Mouse (Mus musculus) cerebral cortex, adult 2 months (tissue): ENCODE measurements around the gene Cep128.

Experiments used
- WGBS: fragments of 180-500 bp; shearing (Covaris S2); methylation state at CpG from one replicate; pipeline ENCODE4 v1.1.7; 2018; 5-methylcytosine and 5-hydroxymethylcytosine counted together

The Cep128 gene

DNA sequence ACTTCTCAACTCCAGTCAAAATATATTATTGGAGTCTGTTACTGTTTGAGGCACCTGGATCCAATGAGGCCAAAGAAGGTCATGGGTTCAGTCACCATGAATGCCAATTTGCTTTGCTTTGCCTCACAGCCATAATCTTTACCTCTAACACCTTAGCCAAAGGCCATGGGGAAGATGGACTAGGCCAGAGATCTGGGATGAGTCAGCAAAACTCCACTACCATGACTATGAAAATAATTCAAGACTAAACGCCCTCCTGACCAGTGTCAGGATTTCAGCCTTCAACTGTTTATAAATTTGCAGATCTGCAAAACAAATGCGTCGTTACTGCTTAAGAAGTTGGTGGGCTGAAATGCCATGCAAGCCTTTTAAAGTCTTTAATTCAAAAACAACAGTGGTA is 76.5 kb downstream of the Cep128 start:
- whole genome bisulfite sequencing: 83% methylated on average over 3 of the region's 3 CpGs

DNA sequence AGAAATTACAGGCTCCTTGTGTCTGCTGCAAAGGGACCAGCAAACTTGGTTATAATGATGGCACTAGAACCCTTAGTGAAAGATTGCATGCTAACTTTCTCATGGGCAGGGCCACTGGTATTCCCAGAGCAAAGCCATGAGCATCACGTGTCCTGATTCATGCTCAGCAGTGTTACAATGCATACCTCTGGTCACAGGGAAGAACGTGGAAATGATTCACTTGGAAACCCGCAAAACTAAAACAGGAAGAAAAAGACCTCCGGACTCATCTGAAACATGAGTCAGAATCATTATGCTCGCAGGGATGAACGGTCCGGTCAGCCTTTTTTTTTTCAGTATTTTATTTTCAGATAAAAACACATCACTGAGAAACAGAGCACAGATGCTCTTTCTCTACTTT is 78.4 kb downstream of the Cep128 start:
- WGBS: 60% methylated on average over 7 of the region's 7 CpGs

DNA sequence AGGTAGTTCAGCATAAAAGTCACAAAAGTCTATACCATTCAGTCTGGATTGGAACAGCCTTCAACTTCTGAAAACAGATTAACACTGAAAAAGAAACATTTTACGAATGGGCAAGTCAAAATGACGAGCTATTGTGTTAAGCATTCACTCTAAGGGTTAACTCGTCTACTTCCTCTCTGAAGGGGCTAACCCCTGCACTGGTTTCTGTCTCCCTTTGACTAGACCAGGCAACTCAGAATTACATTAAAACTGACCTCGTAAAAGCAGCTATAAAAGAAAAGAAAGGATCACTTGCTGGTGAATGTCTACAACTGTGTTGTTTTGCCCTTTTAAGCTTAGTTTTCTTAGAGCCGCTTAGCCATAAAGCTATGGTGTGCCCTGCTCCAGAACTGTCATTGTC is 79.2 kb downstream of the Cep128 start:
- WGBS: 79% methylated on average over 5 of the region's 5 CpGs

DNA sequence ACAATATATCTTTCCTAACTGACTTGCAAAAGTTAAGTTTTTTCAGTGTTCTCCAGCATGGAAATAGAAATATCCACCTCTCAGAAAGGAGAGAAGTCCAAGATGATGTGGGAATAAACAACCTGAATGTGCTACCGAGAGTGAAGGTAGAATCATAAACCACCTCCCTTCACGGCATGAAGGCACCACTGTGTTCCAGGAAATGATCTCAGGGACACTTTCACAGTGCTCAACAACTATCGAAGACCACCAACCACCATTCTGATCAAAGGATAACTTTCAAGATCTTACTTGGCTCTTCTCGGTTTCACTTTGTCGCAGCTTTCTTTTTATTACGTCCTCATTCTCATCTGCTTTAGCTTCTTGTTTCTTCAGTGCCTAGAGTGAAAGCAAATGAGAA is 85.5 kb downstream of the Cep128 start:
- 98% methylated on average over 6 of the region's 6 CpGs for WGBS

DNA sequence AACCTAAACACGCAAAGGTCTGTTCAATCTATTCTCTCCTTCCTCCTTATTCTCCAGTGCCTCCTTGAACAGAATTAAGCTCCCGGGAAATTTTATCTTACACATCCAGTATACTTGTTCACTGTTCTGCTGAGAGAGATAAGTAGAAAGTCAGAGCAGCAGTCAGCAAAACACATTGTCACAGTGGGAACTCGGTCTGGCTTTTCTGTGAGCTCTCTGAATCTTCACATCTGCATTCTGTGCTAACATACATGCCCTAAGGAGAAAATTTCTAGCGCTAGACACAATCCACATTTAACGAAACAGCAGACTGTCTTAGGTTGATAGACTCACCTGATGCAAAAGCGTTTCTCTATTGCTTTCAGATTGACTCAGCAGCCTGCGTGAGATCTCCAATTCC is 88.3 kb downstream of the Cep128 start:
- WGBS: 87% methylated on average over 7 of the region's 7 CpGs

DNA sequence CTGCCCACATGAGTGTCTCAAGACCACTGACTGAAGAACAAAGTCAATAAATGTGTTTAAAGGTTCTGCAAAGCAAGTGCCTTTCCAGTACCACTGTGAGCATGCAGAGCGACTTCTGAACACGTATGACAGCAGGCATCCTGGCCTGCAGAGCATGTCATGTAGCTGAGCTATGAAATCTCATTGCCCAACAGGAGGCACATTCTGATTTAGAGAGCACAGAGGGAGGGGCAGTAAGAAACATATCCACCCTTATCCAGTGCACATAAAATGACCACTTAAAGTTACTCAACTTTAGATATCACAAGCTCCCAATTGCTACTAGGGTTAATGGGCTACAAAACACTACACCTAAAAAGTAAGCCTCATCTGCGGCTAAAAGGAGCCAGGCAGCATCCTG is 88.8 kb downstream of the Cep128 start:
- WGBS: 96% methylated on average over 3 of the region's 3 CpGs

DNA sequence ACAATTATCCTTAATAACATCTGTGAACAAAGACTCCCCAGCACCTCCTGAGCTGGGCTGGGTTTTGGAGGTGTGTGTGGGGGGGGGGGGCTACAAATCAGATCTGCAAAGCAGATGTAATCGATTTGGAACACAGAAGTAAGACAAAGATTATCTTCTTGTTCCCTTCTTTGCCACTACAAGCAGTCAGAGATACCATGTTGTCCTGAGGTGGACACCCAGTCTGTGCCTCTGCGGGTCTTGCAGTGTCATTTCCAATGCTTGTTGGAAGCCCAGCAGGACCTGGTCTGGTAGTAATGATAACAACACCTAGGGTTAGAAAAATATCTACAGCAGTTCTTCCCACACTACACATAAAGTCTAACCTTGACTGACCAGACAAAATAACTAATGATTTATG is 110.3 kb downstream of the Cep128 start:
- 91% methylated on average over 2 of the region's 2 CpGs for WGBS

DNA sequence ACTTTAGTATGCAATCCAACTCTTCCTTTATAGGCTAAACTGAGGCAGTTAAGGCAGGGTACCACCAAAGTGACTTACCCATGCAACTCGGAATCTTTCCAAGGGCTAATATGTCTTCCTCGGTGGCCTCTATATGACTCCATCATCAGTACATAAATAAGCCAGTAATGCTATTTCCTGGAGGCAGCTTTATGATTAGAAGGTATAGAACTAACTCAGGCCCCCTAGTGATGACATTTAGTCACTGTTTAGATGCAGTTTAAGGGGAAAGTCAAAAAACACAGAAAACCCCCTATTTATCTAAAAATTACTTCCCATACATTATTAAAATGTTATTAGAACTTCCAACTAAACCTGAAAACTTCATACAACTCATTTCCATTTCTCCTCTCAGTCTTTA is 114.6 kb downstream of the Cep128 start:
- 95% methylated on average over 2 of the region's 2 CpGs for WGBS

DNA sequence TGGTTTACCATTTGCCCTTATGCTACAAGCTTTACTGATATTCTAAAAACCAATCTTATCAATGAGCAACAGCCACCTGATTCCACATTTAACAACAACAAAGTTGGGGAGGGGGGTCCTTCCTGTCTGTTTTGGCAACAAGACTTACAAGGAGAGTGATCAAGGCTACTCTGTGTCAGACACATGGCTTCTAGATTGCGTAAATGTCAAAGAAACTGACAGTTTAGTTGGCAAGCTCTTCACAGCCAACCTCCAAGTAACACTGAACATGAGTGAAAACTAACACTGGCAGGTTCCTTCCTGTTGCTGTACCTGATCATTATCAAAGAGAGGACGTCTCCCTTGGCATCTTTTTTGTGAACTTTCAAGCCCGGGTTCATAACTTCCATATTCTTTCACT is 115.2 kb downstream of the Cep128 start:
- WGBS: 91% methylated on average over 3 of the region's 3 CpGs

DNA sequence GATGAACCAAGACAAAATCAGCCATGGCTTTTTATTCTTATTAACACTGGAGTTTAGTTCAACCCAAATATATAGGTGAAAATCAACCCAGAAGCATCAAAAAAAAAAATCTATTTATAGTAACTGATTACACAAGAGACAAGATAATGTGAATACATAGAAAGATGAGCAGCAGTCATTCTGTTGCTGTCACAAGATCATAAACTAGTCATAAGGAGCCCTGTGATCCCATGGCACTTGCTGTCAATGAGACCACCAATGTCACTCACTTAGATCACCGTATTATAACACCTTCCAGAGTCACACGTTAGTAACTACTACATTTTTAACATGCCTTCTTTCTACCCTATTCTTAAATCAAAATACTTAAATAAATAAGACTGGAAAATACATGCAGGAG is 118.2 kb downstream of the Cep128 start:
- 96% methylated on average over 2 of the region's 2 CpGs for WGBS

DNA sequence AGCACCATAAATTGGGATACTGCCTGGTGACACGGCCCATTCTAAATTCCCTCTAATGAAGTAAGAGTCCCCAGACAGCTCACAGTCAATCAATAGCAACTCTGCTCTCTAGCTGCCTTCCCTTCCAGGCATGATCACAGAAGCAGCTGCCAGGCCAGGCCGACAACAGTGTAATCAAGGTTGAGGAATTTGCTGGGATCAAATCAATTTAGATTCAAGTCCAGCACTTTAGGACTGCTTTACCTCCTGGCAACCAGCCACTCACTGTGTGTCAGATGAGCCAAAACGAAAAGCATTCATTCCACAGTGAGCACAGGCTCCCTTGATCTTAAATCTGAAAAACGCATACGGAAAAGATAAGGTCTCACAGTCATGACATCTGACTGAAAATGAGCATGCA is 118.7 kb downstream of the Cep128 start:
- WGBS: 70% methylated on average over 5 of the region's 5 CpGs

DNA sequence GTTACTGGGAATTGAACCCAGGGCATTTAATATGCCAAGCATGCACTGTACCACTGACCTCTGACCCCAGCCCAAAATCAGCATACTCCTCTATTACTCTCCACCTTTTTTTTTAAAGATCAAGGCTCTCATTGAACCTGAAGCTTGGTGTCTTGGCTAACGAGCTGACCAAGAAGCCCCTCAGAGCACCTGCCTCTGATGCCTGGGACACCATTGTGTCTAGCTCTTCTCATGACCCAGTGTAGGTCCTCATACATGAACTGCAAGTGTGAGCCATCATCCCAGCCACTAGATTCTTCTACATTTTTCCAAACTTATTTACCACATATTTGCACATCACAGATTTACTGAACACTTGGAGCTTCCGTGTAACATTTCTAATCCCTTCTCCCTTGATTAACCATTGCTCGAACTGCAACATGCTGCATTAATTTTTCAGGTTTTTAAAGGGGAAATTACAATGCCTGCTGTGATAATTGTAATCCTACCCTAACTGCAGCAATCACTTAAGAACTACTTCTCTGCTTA is 119.3 kb downstream of the Cep128 start:
- 79% methylated on average over 3 of the region's 3 CpGs for WGBS

DNA sequence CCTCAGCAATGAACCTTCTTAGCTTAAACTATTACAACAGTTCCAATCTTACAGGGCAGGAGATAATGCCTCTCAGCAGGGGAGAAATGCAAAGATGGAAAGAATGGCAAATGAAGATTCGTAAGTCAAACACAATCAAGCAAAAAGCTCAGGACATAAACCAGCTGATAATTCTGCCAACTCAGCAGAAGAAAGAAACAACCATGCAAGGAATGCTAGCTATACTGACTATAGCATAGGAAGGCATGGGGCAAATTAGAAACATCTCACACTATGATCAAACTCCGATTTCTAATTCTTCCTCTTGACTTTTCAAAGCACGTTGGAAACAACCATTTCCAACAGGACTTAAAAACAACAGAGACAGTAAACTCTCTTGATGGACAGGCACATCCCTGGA is 120.5 kb downstream of the Cep128 start:
- WGBS: 92% methylated on average over 3 of the region's 3 CpGs

DNA sequence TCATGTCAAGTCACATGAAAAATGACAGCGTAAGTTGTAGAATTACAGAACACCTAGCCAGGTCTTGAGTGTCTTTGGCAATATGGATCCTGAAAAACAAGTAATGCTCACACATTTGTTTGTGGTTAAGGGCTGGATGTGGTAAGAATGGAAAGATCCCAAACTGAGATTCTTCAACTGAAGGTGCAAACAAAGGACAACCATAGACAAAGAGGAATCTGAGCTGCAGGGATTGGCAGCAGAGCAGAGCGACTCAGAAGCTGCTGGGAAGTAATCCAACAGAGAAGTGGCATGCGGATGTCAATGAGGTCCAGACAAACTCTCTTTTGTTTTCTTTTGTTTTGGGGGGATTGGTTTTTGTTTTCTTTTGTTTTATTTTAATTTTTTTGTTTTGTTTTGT is 121.4 kb downstream of the Cep128 start:
- WGBS: 77% methylated on average over 3 of the region's 3 CpGs

DNA sequence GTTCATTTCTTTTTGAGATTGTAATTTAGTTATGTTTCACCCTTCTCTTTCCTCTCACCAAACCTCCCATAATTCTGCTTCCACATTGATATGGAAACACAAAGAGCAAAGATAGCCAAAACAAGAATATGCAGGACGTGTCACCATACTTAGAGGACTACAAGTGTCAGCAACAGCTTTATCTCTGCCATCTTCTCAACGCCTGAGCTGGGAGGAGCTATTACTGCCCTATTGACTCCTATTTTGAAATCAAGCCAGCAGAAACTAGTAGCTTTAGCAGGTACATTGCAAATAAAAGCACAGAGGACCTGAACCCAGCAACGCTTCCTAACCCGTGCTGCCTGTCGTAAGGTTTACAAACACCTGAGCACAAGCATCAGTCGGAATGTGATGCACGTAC is 127.9 kb downstream of the Cep128 start:
- WGBS: 95% methylated on average over 7 of the region's 7 CpGs

DNA sequence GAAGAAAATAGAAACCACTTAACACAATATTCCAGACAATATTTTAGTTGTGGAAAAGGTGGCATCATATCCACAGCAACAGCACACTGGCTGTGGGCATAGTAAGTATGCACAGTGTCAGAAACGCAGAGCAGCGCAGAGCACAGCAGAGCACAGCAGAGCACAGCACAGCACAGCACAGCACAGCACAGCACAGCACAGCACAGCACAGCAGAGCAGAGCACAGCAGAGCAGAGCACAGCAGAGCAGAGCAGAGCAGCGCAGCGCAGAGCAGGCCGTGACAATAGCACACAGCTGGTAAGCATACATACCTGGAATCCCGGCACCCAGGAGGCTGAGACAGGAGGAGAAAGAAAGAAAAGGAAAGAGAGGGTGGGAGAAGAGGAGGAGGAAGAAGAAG is 129.4 kb downstream of the Cep128 start:
- WGBS: 97% methylated on average over 6 of the region's 6 CpGs

DNA sequence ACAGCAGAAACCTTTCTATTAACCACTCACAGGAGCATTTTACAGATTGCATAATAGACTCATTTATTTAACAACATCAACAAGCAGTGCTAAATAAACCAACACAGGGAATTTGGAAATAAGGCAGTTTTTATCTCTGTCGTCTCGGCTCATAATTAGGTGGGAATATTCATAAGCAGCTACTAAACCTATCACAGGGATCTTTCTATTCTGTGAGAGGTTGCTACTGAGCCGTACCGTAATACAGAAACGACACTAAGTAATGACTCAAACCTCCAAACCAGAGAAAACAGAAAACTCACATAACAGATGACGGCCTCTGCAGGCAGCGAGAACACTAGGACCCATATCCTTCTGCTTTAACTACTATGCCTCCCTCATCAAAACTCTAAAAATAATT is 163.6 kb downstream of the Cep128 start:
- WGBS: 45% methylated on average over 7 of the region's 7 CpGs

DNA sequence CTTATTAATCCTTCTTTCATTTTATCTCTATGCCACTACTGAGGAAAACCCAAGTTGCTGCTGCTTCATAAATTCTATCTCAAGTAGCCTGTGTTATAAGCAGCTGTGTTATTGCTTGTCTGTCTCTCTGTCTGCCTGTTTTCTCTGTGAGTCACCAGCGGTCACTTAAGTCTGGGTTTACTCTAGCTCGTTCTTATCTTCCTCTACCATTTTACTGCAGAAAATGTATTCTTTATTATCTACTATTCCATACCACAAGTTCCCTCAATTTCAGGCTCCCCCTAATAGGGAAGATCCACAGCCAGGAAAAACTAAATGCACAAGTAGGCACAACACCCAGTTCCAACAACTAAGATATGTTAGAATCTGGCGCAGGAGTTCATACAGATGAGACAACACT is 178.7 kb downstream of the Cep128 start:
- 93% methylated on average over 3 of the region's 3 CpGs for WGBS

DNA sequence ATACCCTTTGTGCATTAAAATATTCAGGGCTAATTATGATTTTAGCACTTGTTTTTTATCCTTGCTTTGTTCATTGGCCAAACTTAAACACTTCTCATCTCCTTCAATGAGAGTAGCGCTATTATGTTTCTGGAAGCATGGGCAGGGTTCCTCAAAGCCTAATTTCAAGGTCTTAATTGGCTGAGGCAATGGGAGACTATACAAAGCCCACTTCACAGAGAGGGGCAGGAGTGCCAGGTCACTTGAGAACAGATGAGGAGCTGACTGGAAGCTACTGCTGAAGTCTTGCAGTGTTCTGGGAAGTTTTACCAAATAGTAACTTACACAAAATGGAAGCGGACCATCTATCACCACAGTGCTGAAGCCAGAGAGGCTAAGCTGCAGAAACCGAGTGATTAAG is 179.9 kb downstream of the Cep128 start:
- WGBS: 75% methylated on average over 3 of the region's 3 CpGs

DNA sequence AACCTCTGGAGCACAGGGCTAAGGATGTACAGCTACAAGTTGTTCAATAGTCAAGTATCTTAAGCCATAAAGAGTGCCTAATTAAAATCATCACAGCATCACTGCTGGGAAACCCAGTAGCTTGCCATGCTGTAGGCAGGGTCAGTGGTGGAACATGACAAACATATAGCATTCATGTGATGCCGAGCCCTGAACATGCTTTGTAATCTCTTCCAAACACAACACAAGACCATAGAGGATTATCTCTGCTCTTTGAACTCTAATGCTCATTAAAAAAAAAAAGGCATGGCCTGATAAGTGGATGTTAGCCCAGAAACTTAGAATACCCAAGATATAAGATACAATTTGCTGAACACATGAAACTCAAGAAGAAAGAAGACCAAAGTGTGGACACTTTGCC is 181.7 kb downstream of the Cep128 start:
- 95% methylated on average over 1 of the region's 1 CpGs for WGBS

DNA sequence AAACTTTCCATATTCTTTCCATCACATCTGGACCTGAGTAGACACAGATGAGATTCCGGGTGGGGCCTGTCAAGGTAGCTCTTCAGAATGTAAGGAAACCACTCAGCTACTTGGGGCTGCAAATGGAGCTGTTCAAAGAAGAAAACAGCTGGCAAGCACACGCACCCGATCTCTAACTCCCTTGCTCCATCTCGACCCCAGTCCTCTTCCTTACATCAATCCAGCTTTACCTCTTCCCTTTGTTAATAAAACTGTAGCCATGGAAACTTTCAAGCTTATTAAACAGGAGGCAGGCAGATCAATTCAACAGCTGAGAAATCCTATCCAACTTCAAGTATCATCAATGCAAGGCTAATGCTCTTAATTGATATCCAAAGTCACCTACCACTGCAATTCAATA is 195.1 kb downstream of the Cep128 start:
- WGBS: 87% methylated on average over 4 of the region's 4 CpGs

DNA sequence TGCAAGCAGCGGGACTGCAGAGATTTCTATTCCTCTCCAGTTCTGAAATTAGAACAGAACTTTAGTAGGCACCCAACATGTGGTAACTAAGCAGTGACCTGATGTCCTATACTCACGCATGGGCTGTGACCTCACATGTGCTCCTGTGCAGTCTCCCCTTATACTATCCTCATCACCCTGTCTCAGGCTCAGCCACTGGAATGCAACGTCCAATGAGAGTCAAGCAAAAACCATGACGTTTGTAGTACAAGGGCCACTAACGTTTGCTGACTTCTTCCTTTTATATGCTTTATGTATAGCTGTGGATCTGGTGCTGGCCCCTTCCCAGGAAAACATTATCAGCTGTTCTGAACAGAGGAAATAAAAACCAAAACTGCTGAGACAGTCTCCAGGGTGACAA is 198.6 kb downstream of the Cep128 start:
- 62% methylated on average over 5 of the region's 5 CpGs for WGBS

DNA sequence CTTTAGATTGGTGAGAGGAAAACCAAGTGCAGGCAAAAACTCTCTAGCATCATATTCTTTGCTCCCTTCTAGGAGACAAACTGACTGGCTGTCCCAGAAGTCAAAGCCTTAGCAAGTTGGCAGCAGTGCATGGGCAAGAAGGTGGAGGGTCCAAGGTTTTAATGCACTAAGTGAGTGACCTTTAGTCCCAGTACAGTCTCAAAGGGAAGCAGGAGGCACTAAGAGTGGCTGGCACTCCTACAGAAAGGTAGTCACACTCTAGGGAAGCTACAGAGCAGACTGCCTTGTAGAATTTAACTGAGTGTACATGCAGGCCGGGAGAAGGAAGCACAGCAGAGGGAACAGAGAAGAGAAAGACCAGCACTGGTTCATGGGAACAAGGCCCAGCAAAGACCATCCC is 199.6 kb downstream of the Cep128 start:
- WGBS: 77% methylated on average over 1 of the region's 1 CpGs

DNA sequence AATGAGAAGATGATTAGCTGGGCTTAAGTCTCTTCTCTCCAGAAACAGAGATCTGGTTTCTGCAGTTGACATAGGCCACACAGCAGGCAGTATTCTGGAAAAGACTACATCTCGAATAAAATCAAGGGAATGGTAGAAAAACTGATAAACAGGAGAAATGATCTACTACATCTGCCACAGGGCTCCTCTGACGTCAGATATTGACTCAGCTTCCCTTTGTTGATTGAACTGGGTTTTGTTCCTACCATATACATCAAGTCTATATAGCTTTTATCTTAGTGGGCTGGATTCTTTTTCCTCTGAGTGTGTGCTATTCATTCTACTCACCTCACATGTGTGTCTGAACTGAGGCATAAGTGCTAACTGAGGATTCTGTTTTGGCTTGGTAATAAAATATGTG is 200.3 kb downstream of the Cep128 start:
- WGBS: 85% methylated on average over 2 of the region's 2 CpGs
